Mouse (Mus musculus) ES-E14 (cell line): ENCODE results near the gene Xpnpep3. TPM values are rescaled to one million over a fixed set of nuclear protein-coding genes. Genes with fewer than 3 reads are reported as not detected.

ENCODE experiments used
- DNase-seq: peaks from one replicate; pipeline ENCODE4 v3.0.0-alpha.2; 2013; ENCODE audit warnings: low read depth, low spot score
- H3K27ac ChIP-seq: 2 replicates; pipeline ENCODE4 v1.5.1; 2012; ENCODE audit warnings: low read depth, mild to moderate bottlenecking, low read length, moderate library complexity, mixed read lengths; ENCODE audit not compliant: poor library complexity, insufficient read depth, severe bottlenecking
- H3K36me3 ChIP-seq: 2 replicates; pipeline ENCODE4 v1.6.1; 2012; ENCODE audit warnings: mild to moderate bottlenecking, low read length, moderate library complexity, mixed read lengths; ENCODE audit not compliant: control insufficient read depth, poor library complexity, insufficient read depth, severe bottlenecking
- H3K4me1 ChIP-seq, 2 experiments: fragments of 150-350 bp in 1 of 2; sonication (generic) in 1 of 2; 2 replicates each; pipeline ENCODE4 v1.6.1; 2012; ENCODE audit warnings: low read length in 2 of 2, mild to moderate bottlenecking in 1 of 2, mixed read lengths in 1 of 2; ENCODE audit not compliant: control insufficient read depth in 2 of 2, insufficient read depth in 2 of 2, poor library complexity in 1 of 2
- H3K4me3 ChIP-seq, 2 experiments: fragments of 150-350 bp in 1 of 2; sonication (generic) in 1 of 2; 2 replicates each; pipeline ENCODE4 v1.5.1; 2012; ENCODE audit warnings: low read length in 2 of 2, low read depth in 1 of 2, mild to moderate bottlenecking in 1 of 2, mixed read lengths in 1 of 2; ENCODE audit not compliant: insufficient read depth in 1 of 2, poor library complexity in 1 of 2, severe bottlenecking in 1 of 2
- H3K9ac ChIP-seq: 2 replicates; pipeline ENCODE4 v1.6.1; 2012; ENCODE audit warnings: low read depth, mild to moderate bottlenecking, low read length, mixed read lengths; ENCODE audit not compliant: poor library complexity, insufficient read depth, severe bottlenecking
- H3K9me3 ChIP-seq: fragments of 150-350 bp; sonication (generic); 2 replicates; pipeline ENCODE4 v1.6.1; 2012; ENCODE audit warnings: low read depth, mild to moderate bottlenecking, low read length; ENCODE audit not compliant: control insufficient read depth, insufficient read depth
- CHD2 ChIP-seq: IDR thresholded peaks from 2 replicates; pipeline ENCODE4 v1.6.1; 2014; ENCODE audit warnings: mild to moderate bottlenecking, low read depth, low read length, inconsistent platforms
- HCFC1 ChIP-seq: IDR thresholded peaks from 2 replicates; pipeline ENCODE4 v1.6.1; 2012; ENCODE audit warnings: low read length, inconsistent platforms, borderline replicate concordance; ENCODE audit not compliant: insufficient read depth
- MAFK ChIP-seq: IDR thresholded peaks from 2 replicates; pipeline ENCODE4 v1.6.1; 2014; ENCODE audit warnings: mild to moderate bottlenecking, low read depth, low read length, inconsistent platforms; ENCODE audit not compliant: insufficient read depth
- ZC3H11A ChIP-seq: IDR thresholded peaks from 2 replicates; pipeline ENCODE4 v1.6.1; 2012; ENCODE audit warnings: low read depth, mild to moderate bottlenecking, inconsistent platforms, low read length, borderline replicate concordance
- ZNF384 ChIP-seq: IDR thresholded peaks from 2 replicates; pipeline ENCODE4 v1.6.1; 2012; ENCODE audit warnings: low read depth, low read length, inconsistent platforms
- in situ Hi-C, 2 experiments: fragments of 600-800 bp; cut with MboI; formaldehyde crosslinking; loops; one replicate each; pipeline ENCODE4 v1.15.1; 2025; ENCODE audit warnings: low sequenced_read_pairs in 2 of 2, inconsistent platforms in 1 of 2; ENCODE audit not compliant: unreplicated experiment in 2 of 2
- total RNA-seq: library from RNA; depleted of rRNA; stranded (reverse); fragments of 300-350 nt; gene quantifications from 2 replicates; pipeline ENCODE4 v1.2.3, GENCODE M21; 2012

Xpnpep3 gene
- total RNA-seq, 1 experiment: 16.4 TPM

DNA sequence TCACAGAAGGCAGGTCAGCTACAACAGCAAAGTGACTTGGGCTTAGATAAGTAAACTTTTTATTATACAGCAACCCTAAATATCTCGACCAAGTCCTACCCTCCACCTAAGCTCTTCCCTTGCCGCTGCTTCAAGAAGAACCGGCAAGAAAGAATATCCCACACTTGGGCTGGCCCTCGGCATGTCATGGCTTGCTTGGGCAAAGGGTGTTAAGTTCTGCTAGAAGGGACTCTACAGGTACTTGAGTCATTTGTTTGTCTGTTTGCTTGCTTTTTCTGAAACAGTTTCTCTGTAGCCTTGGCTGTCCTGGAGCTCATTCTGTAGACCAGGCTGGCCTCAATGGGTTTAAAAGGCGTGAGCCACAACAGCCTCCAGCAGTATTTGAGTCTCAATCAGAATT is 43.0 kb upstream of the Xpnpep3 start:
- H3K4me3 ChIP-seq: no peak overlapping the region
- no peak for DNase-seq
- in situ Hi-C loops: no loop called here
- H3K9me3 ChIP-seq: no peaks in the 10 kb centered on the region
- H3K27ac ChIP-seq: peak overlapping the region; percentile 5; the same call in 1 of the 2 replicates
- H3K36me3 ChIP-seq: peaks cover 2% of the 10 kb centered on the region; the same call in 1 of the 2 replicates
- TF ChIP-seq MAFK (no peak), ZC3H11A (no peak), HCFC1 (no peak), ZNF384 (no peak), CHD2 (no peak)
- H3K9ac ChIP-seq: no peak overlapping the region; the same call in 1 of the 2 replicates
- peaks cover 3 to 6% of the 10 kb centered on the region in 2 experiments; a peak in 3 of 4 replicates for H3K4me1 ChIP-seq

DNA sequence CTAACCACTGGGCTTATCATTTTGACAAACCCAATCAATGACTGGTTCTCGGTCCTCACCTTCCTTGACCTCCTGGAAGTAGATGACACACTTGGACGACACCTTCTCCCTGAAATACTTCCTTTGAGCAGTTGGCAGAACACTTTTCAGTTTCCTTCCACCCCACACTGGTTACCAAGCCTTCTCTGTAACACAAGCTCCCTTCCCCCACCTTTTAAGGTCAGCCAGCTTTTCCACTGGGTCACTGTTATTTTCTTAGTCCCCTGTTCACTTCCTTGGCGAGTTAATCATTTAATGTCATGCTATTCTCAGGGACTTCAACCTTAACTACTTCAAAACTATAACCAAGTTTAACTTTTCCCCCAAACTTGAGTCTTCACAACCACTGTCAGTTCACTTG is 41.0 kb upstream of the Xpnpep3 start:
- H3K4me3 ChIP-seq: no peak overlapping the region
- in situ Hi-C loops: no loop called here
- TF ChIP-seq CHD2 (no peak), MAFK (no peak), HCFC1 (no peak)
- no peaks in the 10 kb centered on the region for H3K9me3 ChIP-seq
- DNase-seq: no peak
- peaks cover 4% of the 10 kb centered on the region; the same call in 1 of the 2 replicates for H3K36me3 ChIP-seq
- no peak overlapping the region for H3K27ac ChIP-seq
- H3K4me1 ChIP-seq: peaks cover 3 to 6% of the 10 kb centered on the region in 2 experiments; a peak in 3 of 4 replicates
- H3K9ac ChIP-seq: no peak overlapping the region

DNA sequence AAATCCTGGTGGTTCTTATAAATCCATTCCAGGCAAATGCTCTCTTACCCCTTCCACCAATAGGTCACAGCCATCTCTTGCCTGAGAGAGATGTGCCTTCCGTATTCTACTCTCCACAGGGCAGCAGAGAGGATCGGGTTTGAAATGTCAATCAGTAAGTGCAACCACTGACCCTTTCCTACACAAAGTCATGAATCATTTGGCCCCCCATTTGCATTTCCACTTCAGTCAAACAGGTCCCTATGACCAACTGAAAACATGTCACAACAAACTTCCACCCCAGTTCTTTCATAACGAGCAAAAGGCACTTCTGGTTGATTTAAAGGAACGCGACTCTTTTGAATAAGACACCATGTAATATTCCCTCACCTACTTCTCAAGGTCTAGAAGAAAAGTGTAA is 40.5 kb upstream of the Xpnpep3 start:
- Histone ChIP-seq H3K9ac (no peak overlapping the region; the same call in 1 of the 2 replicates), H3K4me1 (peaks cover 3 to 6% of the 10 kb centered on the region in 2 experiments; a peak in 3 of 4 replicates), H3K36me3 (peaks cover 4% of the 10 kb centered on the region; the same call in 1 of the 2 replicates), H3K27ac (no peak overlapping the region), H3K9me3 (no peaks in the 10 kb centered on the region), H3K4me3 (peak overlapping the region in 1 of 2 experiments; percentile 95; a peak in 1 of 4 replicates)
- DNase-seq: no peak
- TF ChIP-seq ZC3H11A (no peak), MAFK (no peak), CHD2 (no peak), HCFC1 (no peak), ZNF384 (no peak)
- in situ Hi-C loops: no loop called here

DNA sequence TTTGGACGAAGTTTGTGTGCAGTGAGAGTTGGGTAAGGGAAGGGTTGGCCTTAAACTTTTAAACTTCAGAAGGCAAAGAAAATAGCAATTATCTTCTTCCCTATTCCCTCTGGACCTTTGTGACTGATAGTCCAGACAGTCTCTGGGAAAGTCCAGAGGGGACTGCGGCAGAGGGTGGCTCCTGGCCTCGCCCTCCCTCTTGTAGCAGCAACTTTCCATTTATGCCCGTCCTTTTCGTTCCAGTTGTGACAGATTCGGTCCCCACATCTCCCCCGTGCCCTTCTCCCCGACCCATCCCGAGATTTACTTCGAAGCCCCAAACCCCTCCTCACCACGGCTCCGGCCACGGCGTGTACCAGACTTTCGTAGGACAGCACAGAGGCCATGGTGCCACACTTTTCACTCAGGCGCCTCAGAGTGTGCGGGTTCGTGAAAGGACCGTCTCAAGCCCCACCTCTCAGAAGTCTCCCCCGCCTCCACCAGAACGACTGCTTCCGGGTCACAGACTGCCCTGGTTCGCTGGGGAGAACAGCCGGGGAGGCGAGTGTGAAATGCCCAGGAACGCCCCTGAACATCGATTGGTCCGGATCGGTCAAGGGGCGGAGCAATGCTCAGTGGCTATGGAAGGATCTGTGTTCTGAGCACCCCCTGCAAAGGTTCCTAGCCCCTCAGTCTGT is 39.5 kb upstream of the Xpnpep3 start, which contains the start of gene Slc25a17:
Slc25a17 (minus strand) TSS at position 468 of the 677 bp plus-strand sequence.
- TF ChIP-seq HCFC1 (0 out of 2 replicates have a peak, but pooled peaks have one; percentile 30), ZC3H11A (no peak), CHD2 (peak; percentile 72; the same call in 1 of the 2 replicates)
- peaks cover 8% of the 10 kb centered on the region; the same call in 1 of the 2 replicates for H3K36me3 ChIP-seq

More for the DNA sequence above, 39.5 kb upstream of the Xpnpep3 start, which contains the start of gene Slc25a17:
- Histone ChIP-seq H3K27ac (peak within 1 kb of the TSS; percentile 16; the same call in 1 of the 2 replicates), H3K4me1 (peaks cover 3 to 6% of the 10 kb centered on the region in 2 experiments; a peak in 3 of 4 replicates), H3K9me3 (no peaks in the 10 kb centered on the region), H3K4me3 (peak within 1 kb of the TSS; percentile 86 to 95), H3K9ac (peak within 1 kb of the TSS; percentile 89)
- in situ Hi-C loops: no loop called here
- peak; percentile 96 for DNase-seq
